Mouse (Mus musculus) olfactory bulb, adult 2 months (tissue): Measurements from ENCODE around the gene Wdhd1. TPM values are rescaled to one million over a fixed set of nuclear protein-coding genes. Genes with fewer than 3 reads are reported as not detected.

Experiments
- H3K27ac ChIP-seq: fragments of 200-500 bp; 2 replicates; pipeline ENCODE4 v1.5.1; 2012; ENCODE audit warnings: low read depth, low read length; ENCODE audit not compliant: insufficient read depth
- H3K4me1 ChIP-seq: fragments of 200-500 bp; 2 replicates; pipeline ENCODE4 v1.6.1; 2012; ENCODE audit warnings: low read length; ENCODE audit not compliant: control insufficient read depth, insufficient read depth
- H3K4me3 ChIP-seq: fragments of 200-500 bp; 2 replicates; pipeline ENCODE4 v1.5.1; 2012; ENCODE audit warnings: mild to moderate bottlenecking, low read depth, low read length, moderate library complexity; ENCODE audit not compliant: insufficient read depth
- CTCF ChIP-seq: fragments of 200-500 bp; IDR thresholded peaks from 2 replicates; pipeline ENCODE4 v1.5.1; 2012; ENCODE audit warnings: low read depth, mild to moderate bottlenecking, low read length, moderate library complexity; ENCODE audit not compliant: insufficient read depth
- POLR2A ChIP-seq: fragments of 200-500 bp; IDR thresholded peaks from 2 replicates; pipeline ENCODE4 v1.6.1; 2012; ENCODE audit warnings: mild to moderate bottlenecking, low read depth, low read length, moderate library complexity; ENCODE audit not compliant: insufficient read depth
- WGBS: fragments of 180-500 bp; shearing (Covaris S2); methylation state at CpG from one replicate; pipeline ENCODE4 v1.1.7; 2018; 5-methylcytosine and 5-hydroxymethylcytosine counted together
- polyA plus RNA-seq: library from polyadenylated mRNA; stranded (reverse); fragments of >200 nt; gene quantifications from 2 replicates; pipeline ENCODE4 v1.2.4, GENCODE M21; 2012; ENCODE audit warnings: low replicate concordance; ENCODE audit not compliant: missing spikeins, insufficient read depth, insufficient read length

Wdhd1 gene
- polyA plus RNA-seq, 1 experiment = not detected

- Histone ChIP-seq H3K4me1 (peaks cover 2% of the 10 kb centered on the region; the same call in 1 of the 2 replicates), H3K4me3 (no peak overlapping the region), H3K27ac (no peak overlapping the region)
- 89% methylated on average over 6 of the region's 6 CpGs for WGBS
- TF ChIP-seq POLR2A = no peak
- TF ChIP-seq CTCF = no peak
Observed at GRCm38 (mm10) chr14:47304814-47305405, 28.3 kb upstream of the Wdhd1 start.

- H3K4me3 ChIP-seq = no peak overlapping the region
- 69% methylated on average over 14 of the region's 14 CpGs for WGBS
- TF ChIP-seq POLR2A (no peak), CTCF (no peak)
Observed at GRCm38 (mm10) chr14:47302885-47303680, 26.4 kb upstream of the Wdhd1 start.

GRCm38 (mm10) chr14:47298819-47299261, 22.2 kb upstream of the Wdhd1 start:
- WGBS = under 1% methylated on average over 15 of the region's 15 CpGs
- Histone ChIP-seq H3K4me1 (peaks cover 2% of the 10 kb centered on the region; the same call in 1 of the 2 replicates), H3K27ac (no peak overlapping the region), H3K4me3 (peak overlapping the region; percentile 100)
- no peak for TF ChIP-seq CTCF
- no peak for TF ChIP-seq POLR2A

More at GRCm38 (mm10) chr14:47302885-47303680, 26.4 kb upstream of the Wdhd1 start:
- H3K27ac ChIP-seq = no peak overlapping the region
- H3K4me1 ChIP-seq = peaks cover 5% of the 10 kb centered on the region; the same call in 1 of the 2 replicates

- H3K4me1 ChIP-seq = peaks cover 2% of the 10 kb centered on the region; the same call in 1 of the 2 replicates
- TF ChIP-seq CTCF = no peak
- no peak for TF ChIP-seq POLR2A
- WGBS = 0% methylated on average over 37 of the region's 38 CpGs
- peak overlapping the region; percentile 82 for H3K27ac ChIP-seq
- peak overlapping the region; percentile 100 for H3K4me3 ChIP-seq
Observed at GRCm38 (mm10) chr14:47298408-47298792, 21.7 kb upstream of the Wdhd1 start.

GRCm38 (mm10) chr14:47297785-47298407, 21.2 kb upstream of the Wdhd1 start, which contains the start of gene Mapk1ip1l:
TSS of gene Mapk1ip1l (plus strand) at chr14:47298266.
- Histone ChIP-seq H3K4me1 (peaks cover 2% of the 10 kb centered on the region; the same call in 1 of the 2 replicates), H3K27ac (peak within 1 kb of the TSS; percentile 82), H3K4me3 (peak within 1 kb of the TSS; percentile 100)
- TF ChIP-seq CTCF (peak; percentile 94), POLR2A (peak; percentile 56)
- 1% methylated on average over 34 of the region's 34 CpGs for WGBS

- no peak overlapping the region for H3K27ac ChIP-seq
- no peak for TF ChIP-seq CTCF
- no peak for TF ChIP-seq POLR2A
- 88% methylated on average over 2 of the region's 2 CpGs for WGBS
- H3K4me3 ChIP-seq = no peak overlapping the region
- H3K4me1 ChIP-seq = peaks cover 2% of the 10 kb centered on the region; the same call in 1 of the 2 replicates
Observed at GRCm38 (mm10) chr14:47296232-47296631, 19.6 kb upstream of the Wdhd1 start.

GRCm38 (mm10) chr14:47294136-47294535, 17.5 kb upstream of the Wdhd1 start:
- H3K4me3 ChIP-seq = no peak overlapping the region
- TF ChIP-seq POLR2A (no peak), CTCF (no peak)
- 46% methylated on average over 4 of the region's 4 CpGs for WGBS
- no peaks in the 10 kb centered on the region for H3K4me1 ChIP-seq
- no peak overlapping the region for H3K27ac ChIP-seq

- H3K27ac ChIP-seq = no peak overlapping the region
- H3K4me3 ChIP-seq = no peak overlapping the region
- H3K4me1 ChIP-seq = no peaks in the 10 kb centered on the region
- 71% methylated on average over 1 of the region's 1 CpGs for WGBS
- TF ChIP-seq POLR2A (no peak), CTCF (no peak)
Observed at GRCm38 (mm10) chr14:47291772-47292171, 15.1 kb upstream of the Wdhd1 start.
